Mouse (Mus musculus): ENCODE data around the gene Alg12.

Alg12 gene

GRCm38 (mm10) chr15:88819026-88819905 is at the start of gene Alg12, which contains the start of gene Creld2:
Gene Alg12, minus strand, starts transcription at chr15:88819318.
Gene Creld2, plus strand, starts transcription at chr15:88819646.
- DNase-seq (ENCODE audit: low read depth, low spot score) = peak; percentile 98

DNA sequence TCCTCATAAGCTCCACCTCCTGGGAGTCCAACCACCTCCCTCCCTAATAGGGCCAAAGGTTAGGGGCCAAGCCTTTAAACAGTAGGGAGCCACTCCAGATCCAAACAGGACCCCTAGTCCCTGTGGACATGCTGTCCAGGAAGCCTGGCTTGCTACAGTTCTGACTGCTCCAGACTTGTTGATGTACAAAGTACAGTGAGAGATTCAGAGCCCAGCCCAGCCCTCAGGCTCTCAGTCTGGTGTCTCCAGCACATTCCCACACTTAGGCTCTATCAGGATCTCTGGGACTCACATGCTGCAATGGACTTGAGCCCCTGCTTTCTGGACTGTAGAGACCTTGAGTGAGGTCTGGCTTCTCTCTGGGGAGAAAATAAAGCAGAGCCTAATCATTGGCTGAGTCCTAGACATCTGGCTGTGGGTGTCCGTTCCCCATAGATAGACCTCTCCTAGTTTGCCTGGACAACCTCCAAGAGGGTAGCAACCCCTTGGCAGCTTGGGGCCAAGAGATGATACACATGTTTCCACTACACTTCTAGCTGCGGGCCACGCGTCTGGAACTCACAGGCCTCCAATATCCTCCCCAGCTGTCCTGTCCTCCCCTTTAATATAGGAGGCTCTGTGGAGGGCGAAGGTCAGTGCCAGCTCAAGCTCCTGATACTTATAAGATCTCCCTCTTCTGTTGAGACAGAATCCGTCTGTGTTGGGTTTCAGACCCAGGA is 49.1 kb upstream of the Alg12 start:
- no peak for DNase-seq (ENCODE audit: low read depth, low spot score)

- peak; percentile 43 for DNase-seq (ENCODE audit: low read depth, low spot score)
Measured at GRCm38 (mm10) chr15:88867368-88868023, 48.4 kb upstream of the Alg12 start.

- no peak for DNase-seq (ENCODE audit: low read depth, low spot score)
Measured at GRCm38 (mm10) chr15:88866934-88867356, 47.8 kb upstream of the Alg12 start.

DNA sequence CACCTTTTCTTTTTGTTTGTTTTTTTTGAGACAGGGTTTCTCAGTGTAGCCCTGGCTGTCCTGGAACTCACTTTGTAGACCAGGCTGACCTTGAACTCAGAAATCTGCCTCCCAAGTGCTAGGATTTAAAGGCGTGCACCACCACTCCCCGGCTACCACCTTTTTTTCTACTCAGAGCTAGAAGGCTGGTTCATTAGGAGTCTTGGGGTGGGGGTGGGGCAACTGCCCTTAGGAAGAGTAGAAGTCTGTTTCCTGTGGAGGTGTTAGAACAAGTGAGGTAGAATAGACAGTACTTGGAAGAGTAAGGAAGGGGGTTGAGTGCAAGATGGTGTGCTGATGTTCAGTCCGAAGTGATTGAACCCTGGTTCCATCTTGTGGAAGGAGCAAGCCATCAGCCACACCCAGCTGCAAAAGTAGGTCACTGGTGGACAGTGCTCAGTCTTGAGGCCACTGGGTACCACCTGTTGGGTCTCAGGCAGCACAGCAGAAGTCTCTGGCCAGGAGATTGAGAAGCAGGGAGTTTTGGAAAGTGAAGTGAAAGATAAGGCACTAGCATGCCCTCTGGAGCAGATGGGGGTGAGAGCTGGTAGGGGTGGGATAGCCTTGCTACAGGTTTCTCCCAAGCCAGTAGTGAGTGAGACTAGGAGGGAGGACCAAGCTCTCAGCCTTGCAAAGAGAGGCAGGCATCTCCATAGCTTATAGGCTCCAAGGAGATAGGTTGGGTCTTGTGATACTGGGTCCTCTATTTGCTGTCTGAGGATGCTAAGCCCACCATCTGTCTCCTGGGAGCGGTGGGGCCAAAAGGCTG is 47.0 kb upstream of the Alg12 start:
- DNase-seq (ENCODE audit: low read depth, low spot score) = no peak

DNA sequence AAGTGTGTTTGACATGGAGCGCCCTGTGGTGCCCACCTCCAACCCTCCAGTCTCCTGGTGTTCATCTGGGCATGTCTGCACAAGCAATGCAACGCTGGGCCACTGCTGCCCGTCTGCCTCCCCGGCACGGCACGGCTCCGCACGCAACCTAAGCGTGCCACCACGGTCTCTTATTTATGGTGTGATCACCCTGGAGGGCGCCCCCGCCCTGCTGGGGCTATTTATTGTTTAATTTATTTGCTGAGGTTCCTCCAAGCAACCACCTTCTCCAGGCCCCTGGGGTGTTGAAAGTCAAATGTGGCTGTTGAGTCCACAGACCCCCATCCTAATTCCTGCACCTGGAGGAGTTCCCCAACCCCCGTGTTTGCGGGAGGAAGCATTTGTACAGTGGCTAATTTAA is 45.9 kb upstream of the Alg12 start:
- DNase-seq (ENCODE audit: low read depth, low spot score) = no peak

- no peak for DNase-seq (ENCODE audit: low read depth, low spot score)
Measured at GRCm38 (mm10) chr15:88864270-88865030, 45.3 kb upstream of the Alg12 start.

DNA sequence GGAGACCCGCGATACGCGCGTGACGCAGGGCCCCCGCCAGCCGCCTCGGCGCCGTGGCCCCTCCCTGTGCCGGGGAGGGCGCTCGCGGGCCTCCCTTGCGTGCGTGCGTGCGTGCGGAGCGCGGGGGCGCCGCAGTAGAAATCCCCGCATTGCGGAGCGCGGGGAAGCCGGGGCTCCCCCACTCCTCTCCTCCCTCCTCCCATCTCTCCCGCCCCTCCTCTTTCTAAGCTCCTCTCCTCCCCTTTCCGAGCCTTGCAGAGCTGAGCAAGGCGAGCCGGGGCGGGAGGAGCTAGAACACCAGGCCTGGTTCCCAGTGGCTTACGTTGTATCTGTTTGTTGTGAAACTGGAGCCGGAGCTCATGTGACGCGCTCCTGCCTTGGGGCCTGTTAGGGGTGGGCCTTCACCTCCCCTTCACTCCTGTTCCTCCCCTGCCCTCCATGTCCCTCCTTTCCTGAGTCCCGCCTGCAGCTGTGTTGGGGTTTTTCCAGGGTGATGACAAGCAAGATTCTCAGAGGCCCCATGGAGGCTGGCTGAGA is 44.6 kb upstream of the Alg12 start:
- peak; percentile 95 for DNase-seq (ENCODE audit: low read depth, low spot score)

GRCm38 (mm10) chr15:88862881-88863694 is 44.0 kb upstream of the Alg12 start:
- no peak for DNase-seq (ENCODE audit: low read depth, low spot score)

- peak; percentile 96 for DNase-seq (ENCODE audit: low read depth, low spot score)
Measured at GRCm38 (mm10) chr15:88861772-88862622, 42.9 kb upstream of the Alg12 start, which contains the start of gene Pim3. Gene Pim3, plus strand, starts transcription at chr15:88862186.

GRCm38 (mm10) chr15:88860781-88861180 is 41.7 kb upstream of the Alg12 start:
- no peak for DNase-seq (ENCODE audit: low read depth, low spot score)

DNA sequence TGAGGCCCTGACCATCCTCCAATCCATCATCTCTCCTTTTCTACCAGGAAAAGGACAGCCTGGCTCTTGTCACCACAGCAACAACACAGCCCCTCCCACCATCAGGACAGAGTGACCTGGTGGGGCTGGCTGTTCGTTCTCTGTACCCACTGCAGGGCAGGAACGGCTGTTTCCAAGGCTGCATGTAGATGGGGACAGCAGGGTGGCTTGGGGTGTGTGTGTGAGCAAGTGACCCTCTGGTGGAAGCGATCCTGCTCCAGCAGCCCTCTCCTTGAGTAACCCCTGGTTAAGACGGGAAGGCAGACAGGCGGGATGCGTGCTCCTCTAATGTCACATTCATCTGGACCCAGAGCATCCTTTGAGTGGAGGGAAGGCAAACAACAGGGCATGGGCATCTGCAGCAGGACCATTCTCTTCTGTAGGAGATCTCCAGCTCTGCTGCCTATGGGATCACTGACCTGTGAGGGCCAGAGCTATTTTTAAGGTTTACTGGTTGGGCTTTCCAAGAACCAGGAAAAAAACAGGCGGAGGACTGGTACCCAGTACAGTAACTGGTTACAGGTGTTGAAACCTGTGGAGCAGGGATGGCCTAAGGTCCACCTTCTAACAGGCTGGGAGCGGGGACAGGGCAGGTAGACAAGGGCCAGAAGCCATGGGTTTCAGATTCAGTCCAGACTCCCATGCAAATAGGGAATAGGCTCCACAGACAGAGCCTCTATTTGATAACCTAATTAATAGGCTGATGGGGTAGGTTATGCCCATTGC is 40.3 kb upstream of the Alg12 start:
- DNase-seq (ENCODE audit: low read depth, low spot score) = no peak

GRCm38 (mm10) chr15:88858707-88859106 is 39.6 kb upstream of the Alg12 start:
- no peak for DNase-seq (ENCODE audit: low read depth, low spot score)

DNA sequence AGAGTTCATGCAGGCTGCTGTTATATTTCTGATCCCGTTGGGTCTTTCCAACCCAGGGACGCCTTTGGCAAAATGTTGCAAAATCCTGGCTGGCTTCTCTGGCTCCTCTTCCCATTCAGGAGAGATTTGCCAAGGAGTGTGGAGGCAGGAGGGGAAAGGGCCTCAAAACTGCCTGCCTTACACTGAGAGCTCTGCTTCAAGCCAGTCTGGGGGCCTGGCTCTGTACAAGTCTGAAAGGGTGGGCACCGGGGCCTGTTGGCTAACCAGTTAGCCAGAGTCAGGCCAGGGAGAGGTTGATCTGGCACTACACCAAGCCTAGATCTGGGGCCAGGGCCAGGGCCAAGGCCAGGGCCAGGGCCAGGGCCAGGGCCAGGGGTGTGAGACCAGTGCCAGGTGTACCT is 39.0 kb upstream of the Alg12 start:
- DNase-seq (ENCODE audit: low read depth, low spot score) = no peak

GRCm38 (mm10) chr15:88857361-88857760 is 38.2 kb upstream of the Alg12 start:
- DNase-seq (ENCODE audit: low read depth, low spot score) = no peak

GRCm38 (mm10) chr15:88856613-88857012 is 37.5 kb upstream of the Alg12 start:
- DNase-seq (ENCODE audit: low read depth, low spot score) = no peak

- DNase-seq (ENCODE audit: low read depth, low spot score) = no peak
Measured at GRCm38 (mm10) chr15:88855896-88856417, 36.8 kb upstream of the Alg12 start.

All from forelimb bud, embryonic 11.5 days (tissue).